Mouse (Mus musculus) ES-E14 (cell line): ENCODE measurements around the gene 4930432K21Rik. TPM values are rescaled to one million over a fixed set of nuclear protein-coding genes. Genes with fewer than 3 reads are reported as not detected.

Source experiments
- DNase-seq: peaks from one replicate; pipeline ENCODE4 v3.0.0-alpha.2; 2013; ENCODE audit warnings: low read depth, low spot score
- H3K27ac ChIP-seq: 2 replicates; pipeline ENCODE4 v1.5.1; 2012; ENCODE audit warnings: low read depth, mild to moderate bottlenecking, low read length, moderate library complexity, mixed read lengths; ENCODE audit not compliant: poor library complexity, insufficient read depth, severe bottlenecking
- H3K36me3 ChIP-seq: 2 replicates; pipeline ENCODE4 v1.6.1; 2012; ENCODE audit warnings: mild to moderate bottlenecking, low read length, moderate library complexity, mixed read lengths; ENCODE audit not compliant: control insufficient read depth, poor library complexity, insufficient read depth, severe bottlenecking
- H3K4me1 ChIP-seq, 2 experiments: fragments of 150-350 bp in 1 of 2; sonication (generic) in 1 of 2; 2 replicates each; pipeline ENCODE4 v1.6.1; 2012; ENCODE audit warnings: low read length in 2 of 2, mild to moderate bottlenecking in 1 of 2, mixed read lengths in 1 of 2; ENCODE audit not compliant: control insufficient read depth in 2 of 2, insufficient read depth in 2 of 2, poor library complexity in 1 of 2
- H3K4me3 ChIP-seq, 2 experiments: fragments of 150-350 bp in 1 of 2; sonication (generic) in 1 of 2; 2 replicates each; pipeline ENCODE4 v1.5.1; 2012; ENCODE audit warnings: low read length in 2 of 2, low read depth in 1 of 2, mild to moderate bottlenecking in 1 of 2, mixed read lengths in 1 of 2; ENCODE audit not compliant: insufficient read depth in 1 of 2, poor library complexity in 1 of 2, severe bottlenecking in 1 of 2
- H3K9ac ChIP-seq: 2 replicates; pipeline ENCODE4 v1.6.1; 2012; ENCODE audit warnings: low read depth, mild to moderate bottlenecking, low read length, mixed read lengths; ENCODE audit not compliant: poor library complexity, insufficient read depth, severe bottlenecking
- H3K9me3 ChIP-seq: fragments of 150-350 bp; sonication (generic); 2 replicates; pipeline ENCODE4 v1.6.1; 2012; ENCODE audit warnings: low read depth, mild to moderate bottlenecking, low read length; ENCODE audit not compliant: control insufficient read depth, insufficient read depth
- CHD2 ChIP-seq: IDR thresholded peaks from 2 replicates; pipeline ENCODE4 v1.6.1; 2014; ENCODE audit warnings: mild to moderate bottlenecking, low read depth, low read length, inconsistent platforms
- HCFC1 ChIP-seq: IDR thresholded peaks from 2 replicates; pipeline ENCODE4 v1.6.1; 2012; ENCODE audit warnings: low read length, inconsistent platforms, borderline replicate concordance; ENCODE audit not compliant: insufficient read depth
- MAFK ChIP-seq: IDR thresholded peaks from 2 replicates; pipeline ENCODE4 v1.6.1; 2014; ENCODE audit warnings: mild to moderate bottlenecking, low read depth, low read length, inconsistent platforms; ENCODE audit not compliant: insufficient read depth
- ZC3H11A ChIP-seq: IDR thresholded peaks from 2 replicates; pipeline ENCODE4 v1.6.1; 2012; ENCODE audit warnings: low read depth, mild to moderate bottlenecking, inconsistent platforms, low read length, borderline replicate concordance
- ZNF384 ChIP-seq: IDR thresholded peaks from 2 replicates; pipeline ENCODE4 v1.6.1; 2012; ENCODE audit warnings: low read depth, low read length, inconsistent platforms
- in situ Hi-C, 2 experiments: fragments of 600-800 bp; cut with MboI; formaldehyde crosslinking; loops; one replicate each; pipeline ENCODE4 v1.15.1; 2025; ENCODE audit warnings: low sequenced_read_pairs in 2 of 2, inconsistent platforms in 1 of 2; ENCODE audit not compliant: unreplicated experiment in 2 of 2
- total RNA-seq: library from RNA; depleted of rRNA; stranded (reverse); fragments of 300-350 nt; gene quantifications from 2 replicates; pipeline ENCODE4 v1.2.3, GENCODE M21; 2012

4930432K21Rik gene
- total RNA-seq, 1 experiment, result 4.9 TPM

DNA sequence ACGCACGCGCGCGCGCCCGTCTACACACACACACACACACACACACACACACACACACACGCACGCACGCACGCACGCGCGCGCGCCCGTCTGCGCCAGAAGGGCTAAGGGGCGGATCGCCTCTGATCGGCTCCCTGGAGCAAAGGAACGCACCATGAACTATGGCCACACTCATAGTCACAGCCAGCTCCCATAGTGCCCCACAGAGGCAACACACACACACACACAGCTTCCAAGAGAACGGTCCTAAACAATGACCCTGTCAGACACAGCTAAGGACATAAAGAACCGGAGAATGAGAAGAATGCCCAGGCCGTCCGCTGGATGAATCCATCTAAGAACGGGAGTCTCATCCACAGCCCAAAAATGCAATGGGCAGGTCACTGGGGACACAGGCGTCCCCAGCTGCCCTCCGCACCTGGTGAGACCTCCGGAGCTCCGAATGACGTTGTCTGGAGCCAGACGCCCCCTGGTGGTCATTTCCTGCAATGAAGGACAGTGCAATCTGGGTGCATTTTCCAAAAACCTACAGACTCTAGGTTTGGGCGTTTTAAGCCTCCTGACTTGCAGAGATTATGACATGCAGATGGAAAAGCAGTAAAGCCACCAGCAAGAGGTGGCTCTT, 62.5 kb downstream of the 4930432K21Rik start:
- H3K4me3 ChIP-seq, result peak overlapping the region; percentile 22 to 47
- no peak; the same call in 1 of the 2 replicates for TF ChIP-seq ZC3H11A
- TF ChIP-seq MAFK, result no peak
- no peak for TF ChIP-seq CHD2
- peak overlapping the region; percentile 54 for H3K9ac ChIP-seq
- H3K36me3 ChIP-seq, result peaks cover 30% of the 10 kb centered on the region
- no peak for DNase-seq
- peaks cover 0 to 12% of the 10 kb centered on the region in 2 experiments; a peak in 2 of 4 replicates for H3K4me1 ChIP-seq
- H3K9me3 ChIP-seq, result no peaks in the 10 kb centered on the region
- in situ Hi-C loops, result no loop called here
- no peak overlapping the region for H3K27ac ChIP-seq

DNA sequence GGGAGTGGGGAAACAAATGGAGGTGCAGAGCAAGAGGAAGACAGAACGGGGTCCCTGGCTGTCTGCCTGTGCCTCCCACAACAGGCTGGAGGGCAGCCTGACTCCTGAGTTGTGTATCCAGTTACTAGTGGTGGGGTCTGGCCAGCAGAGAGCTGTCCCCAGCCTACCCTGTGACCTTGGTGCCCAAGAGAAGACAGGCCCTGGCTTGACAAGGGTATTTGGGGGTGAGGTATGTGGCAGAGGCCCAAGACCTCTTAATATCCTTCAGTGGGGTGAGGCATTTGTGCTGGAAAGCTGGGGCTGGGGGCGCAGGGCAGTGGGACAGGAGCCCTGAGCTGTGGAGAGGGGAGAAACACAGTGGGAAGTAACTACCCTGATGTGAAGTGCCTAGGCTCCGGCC, 63.4 kb downstream of the 4930432K21Rik start:
- Histone ChIP-seq H3K9ac (no peak overlapping the region), H3K36me3 (peaks cover 38% of the 10 kb centered on the region), H3K9me3 (no peaks in the 10 kb centered on the region), H3K27ac (no peak overlapping the region; the same call in 1 of the 2 replicates), H3K4me1 (peaks cover 0 to 12% of the 10 kb centered on the region in 2 experiments; a peak in 2 of 4 replicates), H3K4me3 (no peak overlapping the region)
- TF ChIP-seq MAFK (no peak), HCFC1 (no peak), ZNF384 (no peak), CHD2 (no peak), ZC3H11A (no peak)
- no peak for DNase-seq
- in situ Hi-C loops, result no loop called here

DNA sequence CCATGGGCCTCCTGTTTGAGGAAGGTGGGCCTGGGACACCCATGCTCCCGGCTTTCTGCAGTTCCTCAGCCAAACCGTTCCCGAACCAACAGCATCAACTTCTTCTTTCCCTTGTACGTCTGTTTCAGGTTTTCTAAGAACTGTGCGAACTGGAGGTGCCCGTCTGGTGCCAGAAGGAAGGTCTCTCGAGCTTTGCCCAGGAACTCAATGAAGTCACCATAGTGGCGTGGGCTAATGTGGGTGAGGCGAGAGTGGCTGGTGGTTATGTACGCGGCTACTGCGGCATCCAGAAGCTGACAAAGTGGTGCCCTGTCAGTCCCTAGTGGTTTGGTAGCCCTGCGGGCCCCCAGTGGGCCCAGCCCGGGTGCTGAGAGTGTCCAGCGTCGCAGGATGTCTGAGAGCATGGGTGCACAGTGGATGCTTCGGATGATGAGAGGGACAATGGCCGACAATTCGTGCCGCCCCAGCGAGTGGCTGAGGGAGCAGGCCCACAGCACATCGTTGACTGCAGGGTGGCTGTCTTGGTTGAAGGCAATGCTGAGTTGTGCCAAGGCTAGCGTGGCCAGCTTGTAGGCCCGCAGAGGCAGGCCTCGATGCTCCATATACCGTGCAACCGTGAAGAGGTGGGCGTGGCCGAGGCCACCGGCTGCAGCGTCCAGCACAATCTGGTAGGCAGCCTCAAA, 64.2 kb downstream of the 4930432K21Rik start:
- Histone ChIP-seq H3K9ac (no peak overlapping the region), H3K9me3 (no peaks in the 10 kb centered on the region), H3K36me3 (peaks cover 43% of the 10 kb centered on the region)

DNA sequence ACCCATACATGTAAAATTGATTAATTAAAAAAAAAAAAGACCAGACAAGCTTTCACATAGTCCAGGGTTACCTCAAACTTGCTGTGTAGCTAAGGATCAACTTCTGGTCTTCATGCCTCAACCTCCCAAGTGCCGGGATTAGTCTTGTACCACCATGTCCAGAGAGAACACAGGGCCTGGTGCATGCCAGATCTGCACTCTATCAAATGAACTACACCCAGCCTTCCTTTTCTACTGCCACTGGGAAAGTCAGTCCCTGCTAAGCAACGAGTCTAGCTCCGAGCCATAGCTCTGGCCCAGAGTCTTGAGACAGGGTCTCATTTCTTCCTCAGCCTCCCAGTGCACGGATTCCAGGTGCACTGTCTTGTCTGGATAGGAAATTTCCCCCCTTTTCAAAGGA, 65.5 kb downstream of the 4930432K21Rik start:
- no peak for TF ChIP-seq ZNF384
- TF ChIP-seq CHD2, result no peak
- TF ChIP-seq MAFK, result no peak
- TF ChIP-seq HCFC1, result no peak
- no peak for TF ChIP-seq ZC3H11A
- DNase-seq, result no peak
- no peak overlapping the region for H3K4me3 ChIP-seq
- H3K9ac ChIP-seq, result no peak overlapping the region
- H3K36me3 ChIP-seq, result peaks cover 55% of the 10 kb centered on the region
- no peaks in the 10 kb centered on the region for H3K9me3 ChIP-seq
- no peak overlapping the region for H3K27ac ChIP-seq
- in situ Hi-C loops, result no loop called here
- peaks cover 0 to 5% of the 10 kb centered on the region in 2 experiments; a peak in 1 of 4 replicates for H3K4me1 ChIP-seq

More for the DNA sequence above, 64.2 kb downstream of the 4930432K21Rik start:
- DNase-seq, result no peak
- H3K27ac ChIP-seq, result no peak overlapping the region
- no peak for TF ChIP-seq ZNF384
- no peak for TF ChIP-seq ZC3H11A
- TF ChIP-seq MAFK, result no peak
- TF ChIP-seq HCFC1, result no peak
- TF ChIP-seq CHD2, result no peak
- H3K4me3 ChIP-seq, result no peak overlapping the region
- in situ Hi-C loops, result no loop called here
- H3K4me1 ChIP-seq, result peaks cover 0 to 12% of the 10 kb centered on the region in 2 experiments; a peak in 2 of 4 replicates
